Mouse (Mus musculus) megakaryocyte, embryonic 14.5 days (primary cell): ENCODE results near the gene Ptpn6.

Source experiments
- FLI1 ChIP-seq: IDR thresholded peaks from 2 replicates; pipeline ENCODE4 v1.6.1; 2012; ENCODE audit warnings: low read length, inconsistent platforms, mixed read lengths
- GATA1 ChIP-seq: IDR thresholded peaks from 3 replicates; pipeline ENCODE4 v1.6.1; 2012; ENCODE audit warnings: mixed read lengths, low read length, inconsistent platforms, borderline replicate concordance

GRCm38 (mm10) chr6:124780917-124781316, 42.4 kb upstream of the Ptpn6 start:
- TF ChIP-seq GATA1 (no peak), FLI1 (no peak)
